1 mouse cellular context compared by ENCODE assay signal in the genomic region with DNA sequence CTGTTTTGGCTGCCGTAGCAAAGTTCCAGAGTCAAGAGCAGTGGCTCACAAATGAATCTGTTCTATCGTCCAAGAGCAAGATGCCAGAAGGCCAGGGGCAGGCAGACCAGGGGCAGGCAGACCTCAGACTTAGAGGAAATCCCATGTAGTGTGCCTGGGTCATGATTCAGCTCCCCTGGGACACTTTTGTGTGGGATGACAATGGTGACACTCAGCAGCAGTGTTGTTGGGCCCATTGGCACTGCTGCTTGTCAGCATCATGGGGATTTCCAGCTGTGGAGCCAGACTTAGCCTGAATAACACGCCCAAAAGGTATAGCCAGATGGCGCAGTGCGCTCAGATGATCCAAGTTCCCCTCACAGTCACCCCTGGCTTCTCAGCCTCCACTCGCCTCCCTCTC.
TF ChIP-seq lines count a peak whose summit lies in the region.

No protein-coding gene starts in this region.

TF ChIP-seq in CH12.LX, 34 proteins besides CTCF, POLR2A, EP300 and RAD21 (continued from another document):
- TF ChIP-seq MEF2A (IDR thresholded peaks at IDR 0.05; ENCODE audit: borderline replicate concordance, low read depth, low read length) (peak; percentile 86), NELFE (IDR thresholded peaks at IDR 0.05; ENCODE audit: low read depth, low read length) (no peak), SMC3 (IDR thresholded peaks at IDR 0.05; ENCODE audit: low read depth, low read length) (peak; percentile 77), JUND (conservative IDR thresholded peaks at IDR 0.05; ENCODE audit: low read depth, low read length) (peak; percentile 36; the same call in 1 of the 2 replicates), HCFC1 (IDR thresholded peaks at IDR 0.05; ENCODE audit: low read depth, low read length) (no peak), UBTF (IDR thresholded peaks at IDR 0.05; ENCODE audit: low read depth, low read length) (no peak), ELF1 (IDR thresholded peaks at IDR 0.05; ENCODE audit: low read depth, low read length) (0 out of 2 replicates have a peak, but pooled peaks have one; percentile 24), CHD2 (IDR thresholded peaks at IDR 0.05; ENCODE audit: low read length) (no peak), GABPA (IDR thresholded peaks at IDR 0.05; ENCODE audit: insufficient replicate concordance, low read depth, low read length) (no peak), NRF1 (IDR thresholded peaks at IDR 0.05; ENCODE audit: low read depth, low read length) (no peak), JUN (IDR thresholded peaks at IDR 0.05; ENCODE audit: insufficient read depth, low read depth, low read length) (no peak), SIN3A (IDR thresholded peaks at IDR 0.05; ENCODE audit: low read length) (peak; percentile 63; the same call in 1 of the 2 replicates), POLR2AphosphoS2 (IDR thresholded peaks at IDR 0.05; ENCODE audit: low read depth, low read length) (no peak), USF2 (conservative IDR thresholded peaks at IDR 0.05; ENCODE audit: low read depth, low read length) (no peak)
